Mouse (Mus musculus) urinary bladder, postnatal 4 days (tissue): Measurements from ENCODE around the gene Trappc6b.

Source experiments
- DNase-seq, 2 experiments: peaks; one replicate each; pipeline ENCODE4 v3.0.0; 2021 to 2022; ENCODE audit warnings: low spot score in 2 of 2

Gene Trappc6b

GRCm38 (mm10) chr12:59055196-59055850 lies 5.9 kb downstream of the Trappc6b start:
- no peak for DNase-seq

- no peak for DNase-seq
Observed at GRCm38 (mm10) chr12:59053976-59054375, 7.3 kb downstream of the Trappc6b start.

- no peak for DNase-seq
Observed at GRCm38 (mm10) chr12:59053166-59053565, 8.1 kb downstream of the Trappc6b start.

- DNase-seq = no peak
Observed at GRCm38 (mm10) chr12:59052470-59052869, 8.8 kb downstream of the Trappc6b start.

DNA sequence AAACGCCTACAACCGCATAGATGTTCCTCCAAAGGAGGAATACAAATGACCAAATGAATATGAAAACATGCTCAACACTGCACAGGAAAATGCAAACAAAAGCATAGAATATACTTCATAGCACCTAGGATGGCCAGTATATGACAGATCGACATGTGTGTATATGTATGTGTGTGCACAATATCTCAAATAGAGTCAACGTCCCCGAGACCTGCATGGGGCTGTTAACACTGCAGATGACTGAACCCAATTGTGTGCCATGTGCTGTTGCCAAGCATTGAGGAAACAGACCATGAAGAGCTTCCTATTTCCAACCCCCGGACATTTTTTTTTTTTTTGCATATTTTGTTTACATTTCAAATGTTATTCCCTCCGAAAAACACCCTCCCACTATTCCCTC lies 20.4 kb downstream of the Trappc6b start:
- no peak for DNase-seq

DNA sequence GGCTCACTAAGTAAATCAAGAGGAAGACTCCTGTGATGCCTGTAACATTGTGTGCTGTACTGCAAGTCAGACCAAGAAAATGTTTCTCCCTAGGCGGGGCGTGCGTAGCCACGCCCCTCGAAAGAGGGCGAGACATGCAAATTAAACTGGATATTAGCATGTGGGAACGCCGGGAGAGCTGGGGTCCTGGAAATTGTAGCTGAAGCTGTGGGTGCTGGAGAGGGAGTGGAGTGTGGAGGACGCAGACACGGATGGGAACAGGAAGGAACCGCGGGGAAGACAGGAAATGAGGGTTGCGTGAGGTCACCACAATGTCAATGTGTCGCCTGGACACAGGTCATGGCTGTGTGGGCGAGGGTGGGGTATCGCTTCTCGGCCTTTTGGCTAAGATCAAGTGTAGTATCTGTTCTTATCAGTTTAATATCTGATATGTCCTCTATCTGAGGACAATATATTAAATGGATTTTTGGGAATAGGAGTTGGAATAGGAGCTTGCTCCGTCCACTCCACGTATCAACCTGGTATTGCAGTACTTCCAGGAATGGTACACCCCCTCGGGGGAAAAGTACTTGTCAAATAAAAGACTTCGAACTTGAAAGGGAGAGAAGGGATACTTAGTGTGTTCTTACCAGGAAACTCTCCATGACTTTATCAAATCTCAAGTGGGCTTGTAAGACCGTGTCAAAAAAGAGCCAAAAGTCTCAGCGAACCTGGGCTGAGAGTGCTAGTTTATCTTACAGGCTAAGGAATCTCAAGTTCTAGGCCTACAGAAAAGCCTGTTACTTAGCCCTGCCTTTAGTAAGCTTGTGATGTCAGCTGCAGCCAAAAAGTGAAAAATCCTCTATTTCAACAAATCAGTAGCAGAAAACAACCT lies 21.1 kb downstream of the Trappc6b start:
- peak in 1 of 2 experiments; percentile 23 for DNase-seq

GRCm38 (mm10) chr12:59039162-59039970 lies 21.9 kb downstream of the Trappc6b start:
- DNase-seq = no peak

- no peak for DNase-seq
Observed at GRCm38 (mm10) chr12:59032101-59032500, 29.2 kb downstream of the Trappc6b start.

GRCm38 (mm10) chr12:59021306-59021705 lies 40.0 kb downstream of the Trappc6b start:
- DNase-seq = no peak

DNA sequence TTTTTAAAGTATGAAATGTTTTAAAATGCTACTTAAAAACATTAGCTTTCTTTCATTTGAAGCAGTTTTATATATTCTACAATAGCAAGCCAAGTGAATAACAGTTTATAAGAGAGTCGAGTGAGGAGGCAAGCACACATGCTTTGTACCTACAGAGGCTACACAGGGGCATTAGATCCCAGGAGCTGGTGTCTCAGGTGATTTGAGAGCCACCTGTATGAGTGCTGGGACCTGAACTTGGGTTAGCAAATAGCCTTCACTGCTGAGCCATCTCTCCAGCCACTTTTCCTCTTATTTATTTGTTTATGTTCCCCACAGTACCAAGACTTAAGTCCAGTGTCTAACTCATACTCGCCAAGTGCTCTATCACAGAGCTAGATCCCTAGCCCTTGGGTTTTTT lies 41.4 kb downstream of the Trappc6b start:
- DNase-seq = no peak

DNA sequence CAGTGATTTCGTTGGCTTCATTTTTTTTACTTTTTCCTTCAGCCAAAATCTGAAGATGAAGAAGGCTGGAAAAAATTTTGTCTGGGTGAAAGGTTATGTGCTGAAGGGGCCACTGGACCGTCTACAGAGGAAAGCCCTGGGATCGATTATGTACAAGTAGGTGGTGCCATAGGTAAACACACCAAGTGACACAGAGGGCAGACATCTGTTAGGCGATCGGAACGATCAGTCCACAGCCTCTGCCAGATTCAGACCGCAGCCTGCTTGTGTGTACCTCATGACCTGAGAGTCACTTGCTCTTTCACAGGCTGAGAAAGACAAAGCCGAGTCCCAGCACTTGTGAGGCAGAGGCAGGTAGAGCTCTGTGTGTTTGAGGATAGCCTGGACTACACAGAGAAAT lies 43.3 kb downstream of the Trappc6b start:
- no peak for DNase-seq

DNA sequence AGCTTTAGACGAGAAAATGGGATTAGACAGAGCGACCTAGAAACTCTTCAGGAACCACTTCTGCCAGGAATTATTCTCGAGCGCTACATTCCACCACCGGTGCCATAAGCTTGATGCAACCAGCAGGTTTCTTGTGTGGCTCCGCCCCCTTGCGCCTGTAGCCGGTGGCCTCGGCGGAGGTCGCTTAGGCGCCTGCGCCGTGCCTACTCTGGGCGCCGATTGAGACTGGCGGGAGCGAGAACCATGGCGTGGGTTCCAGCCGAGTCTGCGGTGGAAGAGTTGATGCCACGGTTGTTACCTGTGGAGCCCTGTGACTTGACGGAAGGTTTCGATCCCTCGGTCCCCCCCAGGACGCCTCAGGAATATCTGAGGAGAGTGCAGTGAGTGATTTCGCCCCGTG lies 48.0 kb downstream of the Trappc6b start, which contains the start of gene Gemin2:
Gemin2 (plus strand) TSS at position 160 of the 400 bp plus-strand sequence.
- DNase-seq = peak; percentile 86 to 87

DNA sequence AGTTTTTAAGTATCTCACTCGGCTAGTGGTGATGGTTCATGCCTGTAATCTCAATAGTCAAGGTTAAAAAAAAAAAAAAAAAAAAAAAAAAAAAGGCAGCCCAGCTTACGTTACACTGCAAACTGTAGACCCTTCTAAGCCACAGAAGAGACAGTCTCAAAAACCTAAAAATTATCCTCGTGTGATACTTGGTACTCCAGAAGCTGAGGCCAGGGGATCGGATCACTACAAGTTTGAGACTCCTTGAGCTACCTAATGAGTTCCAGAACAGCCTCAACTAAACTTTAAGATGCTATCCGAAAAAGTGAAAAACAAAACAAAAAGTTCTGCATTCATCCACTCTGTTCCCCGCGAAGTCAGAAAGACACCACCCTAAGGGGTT lies 48.6 kb downstream of the Trappc6b start:
- no peak for DNase-seq

DNA sequence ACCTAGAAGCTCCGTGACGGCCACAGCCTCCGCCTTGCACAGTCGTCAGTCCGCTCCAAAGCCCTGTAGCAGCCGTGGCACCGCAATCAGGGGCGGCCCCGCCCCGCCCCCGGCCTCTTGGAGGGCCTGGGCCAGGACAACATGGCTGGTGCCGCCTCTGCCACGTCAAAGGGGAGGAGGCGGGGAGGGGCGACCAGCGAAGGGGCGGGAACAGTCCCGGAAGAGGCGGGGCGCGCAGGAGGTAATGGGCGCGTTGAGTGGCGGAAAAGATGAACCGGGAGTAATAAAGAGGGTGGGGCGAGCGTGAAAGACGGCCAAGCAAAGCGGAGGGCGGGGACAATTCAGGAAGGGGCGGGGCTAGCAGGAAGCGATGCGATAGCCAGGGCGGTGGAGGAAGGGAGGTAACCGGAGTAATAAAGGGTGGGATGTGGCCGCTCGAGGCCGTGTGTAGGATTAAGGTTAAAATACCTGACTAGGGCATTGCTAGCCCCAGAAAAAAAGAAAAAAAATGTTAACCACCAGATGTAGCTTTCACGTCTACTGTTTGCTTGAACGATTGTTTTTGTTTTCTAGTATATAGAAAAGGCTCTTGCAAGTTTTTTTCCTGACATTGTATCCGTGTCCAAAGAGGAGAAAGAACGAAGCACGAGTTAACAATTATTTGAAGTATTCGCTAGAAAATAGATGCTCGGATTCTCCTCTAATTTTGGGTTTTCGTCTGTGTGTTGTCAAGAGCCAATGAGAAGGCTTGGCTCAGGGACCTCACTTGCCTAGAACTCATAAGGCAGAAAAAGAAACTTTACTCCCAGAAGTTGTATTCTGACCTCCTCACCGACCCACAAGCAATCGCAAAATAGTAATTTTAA lies 49.2 kb downstream of the Trappc6b start, which contains the start of gene Sec23a:
Sec23a (minus strand) TSS at position 174 of the 866 bp plus-strand sequence.
- DNase-seq = peak; percentile 98 to 99

DNA sequence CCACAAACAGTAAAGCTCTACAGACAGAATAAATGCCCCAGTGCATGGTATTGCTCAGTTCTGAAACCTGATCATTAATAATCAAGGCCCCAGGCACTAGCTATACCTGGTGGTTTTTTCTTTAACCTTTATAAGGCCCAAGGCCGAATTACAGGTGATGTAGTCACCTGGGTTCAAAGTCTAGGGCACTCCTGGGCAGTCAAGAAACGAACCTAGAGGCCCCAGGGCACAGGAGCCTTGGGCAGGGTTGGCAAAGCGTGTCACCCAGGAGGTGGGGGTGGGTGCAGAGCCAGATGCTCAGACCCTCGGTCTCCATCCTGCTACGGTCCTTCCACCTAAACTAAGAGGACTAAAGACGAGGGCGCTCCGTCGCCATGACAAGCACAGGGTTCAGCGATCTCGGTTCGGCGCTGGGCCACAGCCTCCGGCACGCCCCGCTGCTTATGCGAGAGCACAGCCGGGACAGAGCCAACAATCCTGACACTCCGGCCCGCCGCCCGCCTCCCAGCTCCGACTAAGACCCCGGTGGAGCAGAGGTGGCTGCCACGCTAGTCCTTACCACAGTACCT lies 49.9 kb downstream of the Trappc6b start:
- no peak for DNase-seq

- no peak for DNase-seq
Observed at GRCm38 (mm10) chr12:59010482-59010881, 50.8 kb downstream of the Trappc6b start.
